Mouse (Mus musculus) cerebellum, adult 11-12 months (tissue): ENCODE results near the gene Dclk1.

Source experiments
- DNase-seq: peaks from one replicate; pipeline ENCODE4 v3.0.0; 2022

The Dclk1 gene

GRCm38 (mm10) chr3:55337671-55338070 lies 95.5 kb downstream of the Dclk1 start:
- DNase-seq, result no peak

GRCm38 (mm10) chr3:55342445-55342844 lies 100.3 kb downstream of the Dclk1 start:
- no peak for DNase-seq

DNA sequence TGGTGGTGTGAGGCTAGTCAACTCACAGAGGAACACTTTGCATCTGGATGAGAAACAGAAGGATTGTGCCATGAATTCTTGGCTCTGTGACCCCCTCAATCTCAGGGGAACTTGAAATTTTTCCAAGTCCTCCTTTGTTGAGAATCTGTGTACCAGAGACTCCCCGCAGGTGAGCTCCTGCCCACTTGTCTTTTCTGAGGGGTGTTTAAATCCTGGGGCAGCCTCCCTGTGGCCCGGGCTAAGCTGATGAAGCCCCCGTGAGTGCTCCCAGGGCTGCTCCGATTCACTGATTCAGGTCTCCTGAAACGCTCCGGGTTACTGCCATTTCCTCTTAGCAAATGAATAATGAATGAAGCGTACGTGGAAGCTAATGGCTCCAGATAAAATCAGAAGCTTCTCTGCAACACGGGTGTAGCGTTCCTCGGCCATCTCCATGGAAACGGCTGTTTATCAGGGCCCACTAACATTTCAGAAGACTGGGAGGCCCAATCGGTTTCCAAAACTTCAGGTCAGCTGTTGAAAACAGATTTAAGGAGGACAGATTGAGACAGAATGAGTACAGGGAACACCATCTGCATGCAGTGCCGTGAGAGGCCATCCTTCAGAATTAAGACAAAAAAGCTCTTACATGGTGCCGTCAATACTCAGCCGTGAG lies 105.3 kb downstream of the Dclk1 start:
- no peak for DNase-seq

DNA sequence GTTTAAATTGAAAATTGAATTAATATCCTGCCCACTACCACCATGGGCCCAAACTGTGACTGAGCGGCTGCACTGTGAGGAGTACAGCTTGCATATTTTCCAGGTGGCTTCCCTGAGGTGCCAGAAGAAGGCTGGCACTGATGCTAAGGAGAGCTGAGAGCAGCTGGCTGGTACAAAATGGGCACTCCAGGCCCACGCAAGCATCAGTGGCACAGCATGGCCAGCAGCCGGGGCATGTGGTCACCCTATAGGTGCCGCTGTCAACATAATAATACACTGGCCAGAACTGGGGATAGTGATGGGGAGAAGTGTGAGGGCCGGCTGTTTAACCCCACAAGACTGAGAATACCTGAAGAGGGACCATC lies 105.8 kb downstream of the Dclk1 start:
- peak; percentile 54 for DNase-seq

GRCm38 (mm10) chr3:55350194-55350593 lies 108.0 kb downstream of the Dclk1 start:
- DNase-seq, result no peak

DNA sequence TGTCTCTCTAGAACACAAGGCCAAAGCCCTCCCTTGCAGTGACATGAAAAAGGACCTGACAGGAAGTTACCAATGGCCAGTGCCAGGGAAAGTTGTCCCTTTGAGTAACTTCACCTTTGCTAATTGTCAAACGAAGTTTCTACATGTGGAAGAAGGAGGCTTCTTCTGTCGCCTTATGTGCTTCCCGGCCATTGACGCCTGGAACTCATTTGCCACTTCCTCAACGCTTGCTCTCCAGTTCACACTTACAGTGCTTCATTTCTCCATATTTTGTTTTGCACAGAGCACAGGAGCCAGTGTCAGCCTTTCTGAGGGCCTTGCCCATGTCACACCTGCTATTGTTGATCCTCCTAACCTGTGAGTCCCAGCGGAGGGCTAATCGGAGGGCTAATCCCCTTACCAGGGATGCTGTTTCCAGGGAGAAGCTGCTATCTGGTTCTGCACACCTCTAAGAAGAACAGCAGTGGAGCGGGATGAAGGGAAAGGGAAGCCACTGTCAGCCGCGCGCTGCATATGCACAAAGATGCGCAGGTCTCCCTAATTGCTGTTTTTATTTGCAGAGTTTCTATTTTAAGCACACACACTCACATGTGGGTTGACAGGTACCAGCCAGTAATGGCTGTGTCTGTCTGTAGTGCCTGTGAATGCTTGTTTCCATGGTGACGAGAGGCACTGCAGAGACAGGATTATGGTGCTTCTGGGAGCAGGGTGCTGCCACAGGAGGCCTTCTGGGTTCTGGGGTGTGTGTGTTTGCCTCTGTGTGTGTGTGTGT lies 109.3 kb downstream of the Dclk1 start:
- DNase-seq, result no peak

- DNase-seq, result no peak
Measured at GRCm38 (mm10) chr3:55352529-55352928, 110.4 kb downstream of the Dclk1 start.

GRCm38 (mm10) chr3:55353169-55353568 lies 111.0 kb downstream of the Dclk1 start:
- DNase-seq, result no peak

- no peak for DNase-seq
Measured at GRCm38 (mm10) chr3:55353909-55354511, 111.8 kb downstream of the Dclk1 start.

DNA sequence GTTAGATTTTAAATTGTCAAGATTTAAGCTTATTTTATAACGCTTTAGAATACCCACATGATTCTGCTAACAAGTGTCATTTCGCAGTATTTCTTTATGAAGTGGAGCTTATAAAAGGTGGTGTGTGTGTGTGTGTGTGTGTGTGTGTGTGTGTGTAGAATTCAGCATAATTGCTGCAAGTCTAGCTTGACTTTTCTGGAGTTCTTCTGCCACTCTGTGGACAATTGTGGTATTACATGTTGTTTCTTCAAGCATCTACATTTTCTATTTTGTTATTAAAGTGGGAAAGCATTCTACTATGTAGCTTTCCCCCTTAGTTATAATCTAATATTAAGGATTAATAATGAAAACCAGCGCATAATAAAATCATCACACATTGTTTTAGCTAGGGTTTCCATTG lies 112.6 kb downstream of the Dclk1 start:
- DNase-seq, result no peak

- no peak for DNase-seq
Measured at GRCm38 (mm10) chr3:55358486-55358885, 116.3 kb downstream of the Dclk1 start.

GRCm38 (mm10) chr3:55360836-55361235 lies 118.7 kb downstream of the Dclk1 start:
- no peak for DNase-seq

DNA sequence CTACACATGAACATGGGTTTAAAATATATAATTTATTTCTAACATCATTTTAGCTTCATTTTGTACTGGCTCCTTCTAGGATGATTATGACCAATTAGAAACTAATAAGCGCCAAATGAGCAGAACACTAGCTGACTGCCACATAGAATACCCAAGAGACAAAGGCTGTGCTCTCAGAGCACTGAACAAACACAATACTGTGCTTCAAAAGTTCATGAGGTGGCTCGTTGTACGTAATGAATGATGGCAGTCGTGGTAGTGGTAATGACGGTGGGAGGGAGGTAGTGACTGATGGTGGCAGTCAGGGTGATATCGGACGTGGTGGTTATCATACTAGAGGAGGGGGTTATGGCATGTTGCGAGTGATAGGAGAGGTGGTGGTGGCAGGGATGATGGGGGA lies 125.0 kb downstream of the Dclk1 start:
- DNase-seq, result no peak

DNA sequence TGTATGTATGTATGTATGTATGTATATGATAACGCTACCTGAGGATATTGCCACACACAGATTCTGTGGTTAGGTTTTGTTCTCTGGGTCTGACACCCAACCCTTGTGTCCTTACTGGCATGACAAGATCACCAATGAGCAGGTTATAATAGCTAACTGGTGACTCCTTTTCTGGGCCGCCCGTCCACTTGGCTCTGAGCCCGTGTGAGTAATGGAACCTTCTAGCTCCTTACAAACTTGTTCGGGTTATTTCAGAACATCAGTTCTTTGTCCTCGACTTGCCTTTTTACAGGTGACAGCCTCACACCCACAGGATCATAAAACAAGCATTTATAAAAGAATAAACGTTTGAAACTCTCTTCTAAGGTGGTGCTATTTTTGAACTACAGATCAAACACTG lies 127.0 kb downstream of the Dclk1 start:
- no peak for DNase-seq

DNA sequence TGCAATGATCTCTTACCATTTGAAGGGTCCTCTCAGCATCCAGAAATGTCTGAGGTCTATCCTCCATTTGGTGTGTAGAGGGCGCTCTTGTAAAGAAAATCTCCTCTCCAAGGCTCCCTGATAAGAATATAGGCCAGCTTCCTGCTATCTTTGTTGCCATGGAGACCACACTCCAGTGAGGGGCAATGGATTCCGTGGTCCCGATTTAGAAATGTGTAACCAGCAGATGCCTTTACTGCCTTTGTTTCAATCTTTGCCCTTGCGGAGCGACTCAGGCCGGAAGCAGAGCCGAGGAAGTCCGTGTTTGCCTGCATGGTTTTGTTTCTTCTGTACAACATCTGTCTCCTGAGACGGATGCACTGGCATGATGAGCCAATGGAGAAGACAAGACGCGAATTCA lies 131.5 kb downstream of the Dclk1 start:
- peak; percentile 73 for DNase-seq

GRCm38 (mm10) chr3:55378591-55378990 lies 136.4 kb downstream of the Dclk1 start:
- DNase-seq, result no peak

DNA sequence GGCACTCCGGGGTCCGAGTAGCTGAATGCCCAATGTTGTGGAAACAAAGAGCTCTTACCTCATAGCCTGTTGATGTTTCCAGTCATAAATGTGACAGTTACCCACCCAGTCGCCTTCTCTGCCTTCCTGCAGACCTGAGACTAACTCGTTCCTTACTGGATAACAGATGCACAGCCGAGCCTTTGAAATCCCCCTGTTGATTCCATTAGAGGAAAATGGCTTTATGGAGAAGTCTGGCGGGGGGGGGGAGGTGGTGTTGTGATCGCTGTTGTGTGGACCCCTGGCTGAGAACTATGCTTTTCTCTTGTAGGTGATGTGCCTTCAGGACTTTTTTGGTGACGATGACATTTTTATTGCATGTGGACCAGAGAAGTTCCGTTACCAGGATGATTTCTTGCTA lies 138.3 kb downstream of the Dclk1 start:
- no peak for DNase-seq

GRCm38 (mm10) chr3:55392605-55393004 lies 150.4 kb downstream of the Dclk1 start:
- DNase-seq, result no peak

- no peak for DNase-seq
Measured at GRCm38 (mm10) chr3:55393549-55393948, 151.4 kb downstream of the Dclk1 start.

DNA sequence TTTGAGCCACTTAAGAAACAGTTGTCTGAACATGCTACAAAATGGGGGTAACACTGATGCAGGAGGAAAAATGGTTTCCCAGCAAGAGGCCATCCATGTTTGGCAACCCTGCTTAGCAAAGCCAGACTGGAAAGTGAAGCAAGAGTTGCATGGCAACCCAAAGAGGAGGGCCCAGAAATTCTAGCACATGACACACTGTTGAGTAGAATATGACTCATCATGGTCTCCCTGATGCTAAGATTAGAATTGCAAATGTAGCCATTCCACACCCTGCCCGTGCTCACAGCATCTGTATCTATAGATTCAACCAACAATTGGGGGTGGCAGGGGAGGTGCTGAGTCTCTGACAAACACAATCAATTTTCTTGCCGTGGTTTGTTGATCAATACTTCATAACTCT lies 154.6 kb downstream of the Dclk1 start:
- no peak for DNase-seq

GRCm38 (mm10) chr3:55397752-55398693 lies 155.9 kb downstream of the Dclk1 start:
- no peak for DNase-seq

- no peak for DNase-seq
Measured at GRCm38 (mm10) chr3:55401236-55401635, 159.1 kb downstream of the Dclk1 start.

- DNase-seq, result no peak
Measured at GRCm38 (mm10) chr3:55404751-55405150, 162.6 kb downstream of the Dclk1 start.
